In the genomic region with DNA sequence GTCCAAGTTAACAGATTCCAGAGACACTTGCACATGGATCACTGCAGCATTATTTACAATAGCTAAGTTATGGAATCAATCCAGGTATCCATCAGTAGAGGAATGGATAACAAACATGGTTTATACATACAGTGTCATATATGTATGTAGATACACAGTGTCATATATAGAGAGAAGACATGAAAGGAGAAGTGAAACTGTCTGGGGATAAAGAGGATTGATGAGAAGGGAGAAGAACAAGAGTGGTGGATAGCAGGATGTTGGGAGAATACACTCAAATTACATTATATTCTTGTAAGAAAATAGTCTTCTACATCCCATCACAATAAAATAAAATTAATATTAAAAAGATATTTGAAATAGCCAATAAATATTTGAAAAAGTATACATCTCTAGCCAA, we compare ENCODE assay signal across 23 mouse cellular contexts. TPM values are rescaled to one million over a fixed set of nuclear protein-coding genes. Genes with fewer than 3 reads are reported as not detected.
DNase-seq lines count a peak whose midpoint lies in the region; ATAC-seq lines count a peak whose summit lies in the region.
"Had no signal": no experiment of that assay in that cellular context is flagged by ENCODE, and none has a peak within 500 bp of the region (broad histone marks: within the 10 kb centered on the region; RNA-seq: fewer than 3 reads in every experiment).

No protein-coding gene starts in this region.

- peak; percentile 23 for DNase-seq in A20 (ENCODE audit: low read depth, low spot score)
- DNase-seq in splenic B cell, adult 2 months (ENCODE audit: low read depth, low spot score): peak; percentile 34
- no peak for DNase-seq in left cerebral cortex, postnatal 10 days (ENCODE audit: extremely low spot score in 1 of 2, low spot score in 2 of 2)
- DNase-seq in kidney, postnatal 10 days: no peak
- DNase-seq in cerebellum, adult 8-10 months: no peak
- no peak for DNase-seq in right cerebral cortex, postnatal 10 days (ENCODE audit: low spot score in 2 of 2)
- DNase-seq: adrenal gland, adult 2 months; adrenal gland, adult 8-10 months; adrenal gland, postnatal 10 days; adrenal gland, postnatal 14 days; adrenal gland, postnatal 25 days; adrenal gland, postnatal 36 days; B cell, adult 2 months; cerebellum, adult 11 months; cerebellum, adult 11-12 months; cerebellum, adult 18-20 months had no signal

- no peaks in the 10 kb centered on the region for H3K27me3 ChIP-seq in splenic B cell, adult 2 months (ENCODE audit: control insufficient read depth, insufficient read depth, low read length, poor library complexity, severe bottlenecking)
- H3K27me3 ChIP-seq: CH12.LX, Patski had no signal

- intact Hi-C loops in left cerebral cortex, postnatal 10 days (cut with DNase I): no loop called here

- H3K36me3 ChIP-seq in splenic B cell, adult 2 months (ENCODE audit: control insufficient read depth, insufficient read depth, low read length, poor library complexity, severe bottlenecking): no peaks in the 10 kb centered on the region
- H3K36me3 ChIP-seq: G1E had no signal

- peak; percentile 69; the same call in 1 of the 2 replicates for ATAC-seq in granulocyte monocyte progenitor cell, adult 5-6 weeks (replicated peaks; ENCODE audit: poor library complexity, severe bottlenecking)
- 0 out of 2 replicates have a peak, but pooled peaks have one; percentile 51 for ATAC-seq in megakaryocyte, adult 5-6 weeks (ENCODE audit: poor library complexity, severe bottlenecking)
- ATAC-seq: activated CD4-positive, CD25-positive, alpha-beta regulatory T cell, adult 4 months; CD4-positive, CD25-positive, alpha-beta regulatory T cell, adult 4 months; Patski had no signal

RNA-seq across cellular contexts. Expression of gene Kif27, which starts 5.9 kb away (rescaled TPM):
- not detected in 2 replicates for total RNA-seq in granulocyte monocyte progenitor cell, adult 5-6 weeks (2014; fragmentation: Nextera tagmentation)
- not detected in 2 replicates for total RNA-seq in granulocyte monocyte progenitor cell, adult 5-6 weeks (2017)
- not detected in 2 replicates for total RNA-seq in megakaryocyte, adult 5-6 weeks (2015)
- total RNA-seq in megakaryocyte, adult 5-6 weeks (2017): not detected in 2 replicates
- total RNA-seq in left cerebral cortex, postnatal 10 days (2021): 1 to 10 TPM; 2.0 to 3.6 TPM
- total RNA-seq: CH12.LX had no signal

RNA-seq across cellular contexts. Expression of gene 2210016F16Rik, which starts 32.0 kb away (rescaled TPM):
- total RNA-seq in granulocyte monocyte progenitor cell, adult 5-6 weeks (2014; fragmentation: Nextera tagmentation): 12.2 and 17.8 TPM in 2 replicates
- 10.6 and 16.6 TPM in 2 replicates for total RNA-seq in granulocyte monocyte progenitor cell, adult 5-6 weeks (2017)
- total RNA-seq in megakaryocyte, adult 5-6 weeks (2015): 20.8 and 21.8 TPM in 2 replicates
- total RNA-seq in megakaryocyte, adult 5-6 weeks (2017): 12.3 and 12.6 TPM in 2 replicates
- 1 to 10 TPM; 4.7 to 5.6 TPM for total RNA-seq in left cerebral cortex, postnatal 10 days (2021)

RNA-seq across cellular contexts. Expression of gene Rmi1, which starts 49.1 kb away (rescaled TPM):
- total RNA-seq in granulocyte monocyte progenitor cell, adult 5-6 weeks (2014; fragmentation: Nextera tagmentation): 34.7 and 36.1 TPM in 2 replicates
- 20.0 and 22.8 TPM in 2 replicates for total RNA-seq in granulocyte monocyte progenitor cell, adult 5-6 weeks (2017)
- total RNA-seq in megakaryocyte, adult 5-6 weeks (2015): 40.6 and 46.0 TPM in 2 replicates
- 23.6 and 25.5 TPM in 2 replicates for total RNA-seq in megakaryocyte, adult 5-6 weeks (2017)
- total RNA-seq in left cerebral cortex, postnatal 10 days (2021): 10 to 100 TPM; 14.5 to 14.7 TPM

RNA-seq across cellular contexts. Expression of gene Hnrnpk, which starts 50.1 kb away (rescaled TPM):
- 748 and 806 TPM in 2 replicates for total RNA-seq in granulocyte monocyte progenitor cell, adult 5-6 weeks (2014; fragmentation: Nextera tagmentation)
- 1,667 and 2,102 TPM in 2 replicates for total RNA-seq in granulocyte monocyte progenitor cell, adult 5-6 weeks (2017)
- total RNA-seq in megakaryocyte, adult 5-6 weeks (2015): 665 and 701 TPM in 2 replicates
- total RNA-seq in megakaryocyte, adult 5-6 weeks (2017): 1,381 and 1,571 TPM in 2 replicates
- total RNA-seq in left cerebral cortex, postnatal 10 days (2021): 100 to 1,000 TPM; 729 to 758 TPM

Comparison
In these comparisons a context has a peak if more than half of its experiments do, and no peak if none do; other contexts are left out.
1. DNase-seq: peak in A20 (single experiment) and splenic B cell, adult 2 months (single experiment); none in left cerebral cortex, postnatal 10 days (0 of 2), kidney, postnatal 10 days (single experiment), cerebellum, adult 8-10 months (single experiment) and right cerebral cortex, postnatal 10 days (0 of 2).